9 mouse cellular contexts compared by ENCODE assay signal in genomic region chr1:59668871-59669270, GRCm38 (mm10). TPM values are rescaled to one million over a fixed set of nuclear protein-coding genes. Genes with fewer than 3 reads are reported as not detected.
DNase-seq lines count a peak whose midpoint lies in the region; ATAC-seq and TF ChIP-seq lines count a peak whose summit lies in the region.
"Had no signal": no experiment of that assay in that cellular context is flagged by ENCODE, and none has a peak within 500 bp of the region (broad histone marks: within the 10 kb centered on the region; RNA-seq: fewer than 3 reads in every experiment).

No protein-coding gene starts in this region.

- peak overlapping the region; percentile 87 for H3K4me2 ChIP-seq in forebrain, embryonic 13.5 days
- no peak overlapping the region for H3K4me2 ChIP-seq in forebrain, postnatal 0 days (ENCODE audit: low read depth)
- H3K4me2 ChIP-seq in midbrain, embryonic 11.5 days = peak overlapping the region; percentile 84; the same call in 1 of the 2 replicates
- H3K4me2 ChIP-seq in midbrain, embryonic 15.5 days = no peak overlapping the region; the same call in 1 of the 2 replicates
- 0 out of 2 replicates have a peak overlapping the region, but pooled peaks have one; percentile 10 for H3K4me2 ChIP-seq in limb, embryonic 15.5 days
- no peak overlapping the region; the same call in 1 of the 2 replicates for H3K4me2 ChIP-seq in lung, postnatal 0 days (replicated peaks; ENCODE audit: low read depth, low read length)

- H3K27ac ChIP-seq in forebrain, embryonic 13.5 days = no peak overlapping the region
- H3K27ac ChIP-seq in forebrain, postnatal 0 days (ENCODE audit: low read depth, low read length) = no peak overlapping the region
- H3K27ac ChIP-seq in midbrain, embryonic 11.5 days (ENCODE audit: low read depth, low read length) = no peak overlapping the region
- no peak overlapping the region for H3K27ac ChIP-seq in midbrain, embryonic 15.5 days
- no peak overlapping the region for H3K27ac ChIP-seq in limb, embryonic 15.5 days
- H3K27ac ChIP-seq in lung, postnatal 0 days (ENCODE audit: low read length) = no peak overlapping the region

- no peak overlapping the region for H3K9ac ChIP-seq in forebrain, embryonic 13.5 days
- no peak overlapping the region for H3K9ac ChIP-seq in forebrain, postnatal 0 days
- H3K9ac ChIP-seq in midbrain, embryonic 11.5 days (ENCODE audit: low read length) = no peak overlapping the region
- H3K9ac ChIP-seq in midbrain, embryonic 15.5 days = no peak overlapping the region
- no peak overlapping the region for H3K9ac ChIP-seq in limb, embryonic 15.5 days
- H3K9ac ChIP-seq in lung, postnatal 0 days (replicated peaks; ENCODE audit: low read depth) = no peak overlapping the region

- no peak for DNase-seq in forebrain, postnatal 0 days
- DNase-seq in midbrain, embryonic 11.5 days (ENCODE audit: low spot score, missing footprints) = no peak
- DNase-seq in thymus, postnatal 36 days = no peak
- DNase-seq in heart, postnatal 25 days (ENCODE audit: low spot score) = no peak
- no peak for DNase-seq in lung, postnatal 0 days (ENCODE audit: low spot score)
- DNase-seq: lung, adult 2 months had no signal

- TF ChIP-seq EP300 in lung, postnatal 0 days (IDR thresholded peaks at IDR 0.05) = no peak

- peaks cover 26% of the 10 kb centered on the region for H3K4me1 ChIP-seq in forebrain, embryonic 13.5 days
- peaks cover 5% of the 10 kb centered on the region; the same call in 1 of the 2 replicates for H3K4me1 ChIP-seq in forebrain, postnatal 0 days (ENCODE audit: insufficient read depth)
- peaks cover 10% of the 10 kb centered on the region for H3K4me1 ChIP-seq in midbrain, embryonic 11.5 days (ENCODE audit: control insufficient read depth, insufficient read depth, low read length)
- peaks cover 27% of the 10 kb centered on the region for H3K4me1 ChIP-seq in midbrain, embryonic 15.5 days
- H3K4me1 ChIP-seq in limb, embryonic 15.5 days = peaks cover 8% of the 10 kb centered on the region
- peaks cover 11% of the 10 kb centered on the region; the same call in 1 of the 2 replicates for H3K4me1 ChIP-seq in lung, postnatal 0 days (ENCODE audit: insufficient read depth, low read depth, low read length)

- H3K27me3 ChIP-seq in forebrain, embryonic 13.5 days = no peaks in the 10 kb centered on the region
- H3K27me3 ChIP-seq in forebrain, postnatal 0 days (ENCODE audit: insufficient read depth, low read length) = no peaks in the 10 kb centered on the region
- H3K27me3 ChIP-seq in midbrain, embryonic 11.5 days (ENCODE audit: control insufficient read depth, insufficient read depth, low read length) = no peaks in the 10 kb centered on the region
- no peaks in the 10 kb centered on the region for H3K27me3 ChIP-seq in midbrain, embryonic 15.5 days (replicated peaks)
- H3K27me3 ChIP-seq in limb, embryonic 15.5 days = no peaks in the 10 kb centered on the region
- no peaks in the 10 kb centered on the region for H3K27me3 ChIP-seq in lung, postnatal 0 days (replicated peaks; ENCODE audit: insufficient read depth, low read length)

- no peak overlapping the region for H3K4me3 ChIP-seq in forebrain, embryonic 13.5 days
- no peak overlapping the region for H3K4me3 ChIP-seq in forebrain, postnatal 0 days (ENCODE audit: low read depth, low read length)
- H3K4me3 ChIP-seq in midbrain, embryonic 11.5 days (ENCODE audit: low read depth, low read length) = no peak overlapping the region
- H3K4me3 ChIP-seq in midbrain, embryonic 15.5 days = no peak overlapping the region
- H3K4me3 ChIP-seq in limb, embryonic 15.5 days = no peak overlapping the region
- no peak overlapping the region for H3K4me3 ChIP-seq in lung, postnatal 0 days (ENCODE audit: low read depth, low read length)

- no peaks in the 10 kb centered on the region for H3K9me3 ChIP-seq in forebrain, embryonic 13.5 days (replicated peaks)
- no peaks in the 10 kb centered on the region for H3K9me3 ChIP-seq in forebrain, postnatal 0 days (ENCODE audit: low read length)
- H3K9me3 ChIP-seq in midbrain, embryonic 11.5 days (ENCODE audit: control insufficient read depth, low read length) = no peaks in the 10 kb centered on the region
- no peaks in the 10 kb centered on the region for H3K9me3 ChIP-seq in midbrain, embryonic 15.5 days
- no peaks in the 10 kb centered on the region for H3K9me3 ChIP-seq in limb, embryonic 15.5 days
- no peaks in the 10 kb centered on the region for H3K9me3 ChIP-seq in lung, postnatal 0 days (ENCODE audit: low read length)

- 0 out of 2 replicates have a peak, but pooled peaks cover 3% of the 10 kb centered on the region for H3K36me3 ChIP-seq in forebrain, embryonic 13.5 days (ENCODE audit: poor library complexity, severe bottlenecking)
- H3K36me3 ChIP-seq in forebrain, postnatal 0 days (ENCODE audit: insufficient read depth) = no peaks in the 10 kb centered on the region
- no peaks in the 10 kb centered on the region for H3K36me3 ChIP-seq in midbrain, embryonic 11.5 days (ENCODE audit: control insufficient read depth, insufficient read depth, low read length)
- H3K36me3 ChIP-seq in midbrain, embryonic 15.5 days (replicated peaks) = no peaks in the 10 kb centered on the region
- H3K36me3 ChIP-seq in limb, embryonic 15.5 days = no peaks in the 10 kb centered on the region
- no peaks in the 10 kb centered on the region for H3K36me3 ChIP-seq in lung, postnatal 0 days (ENCODE audit: insufficient read depth, low read length)

- intact Hi-C loops in heart, postnatal 25 days (cut with DNase I) = no loop called here

- WGBS in forebrain, embryonic 13.5 days = 82% methylated on average over 2 of the region's 2 CpGs
- 82% methylated on average over 2 of the region's 2 CpGs for WGBS in forebrain, postnatal 0 days
- 86% methylated on average over 2 of the region's 2 CpGs for WGBS in midbrain, embryonic 11.5 days
- 83% methylated on average over 2 of the region's 2 CpGs for WGBS in midbrain, embryonic 15.5 days
- 89% methylated on average over 2 of the region's 2 CpGs for WGBS in limb, embryonic 15.5 days
- WGBS in lung, postnatal 0 days = 82% methylated on average over 2 of the region's 2 CpGs

- ATAC-seq in forebrain, embryonic 13.5 days = no peak
- ATAC-seq in forebrain, postnatal 0 days = no peak
- no peak for ATAC-seq in midbrain, embryonic 11.5 days (ENCODE audit: low FRiP score)
- no peak for ATAC-seq in midbrain, embryonic 15.5 days (replicated peaks)
- no peak for ATAC-seq in limb, embryonic 15.5 days (ENCODE audit: insufficient number of reproducible peaks, low FRiP score, low TSS enrichment, low read depth)
- ATAC-seq in lung, postnatal 0 days = no peak

- TF ChIP-seq CTCF in forebrain, postnatal 0 days (IDR thresholded peaks at IDR 0.05; ENCODE audit: low read depth) = no peak
- TF ChIP-seq CTCF in lung, postnatal 0 days (IDR thresholded peaks at IDR 0.05) = no peak

RNA-seq across cellular contexts. Expression of gene Sumo1, which starts 1.8 kb away (rescaled TPM):
- polyA plus RNA-seq in forebrain, embryonic 13.5 days (2015; fragmentation: Nextera tagmentation; extraction: Ambion mirVana) = 523 and 549 TPM in 2 replicates
- 172 and 182 TPM in 2 replicates for total RNA-seq in forebrain, postnatal 0 days (2014; rRNA removed)
- 369 and 428 TPM in 2 replicates for polyA plus RNA-seq in forebrain, postnatal 0 days (2015; fragmentation: Nextera tagmentation; extraction: Ambion mirVana)
- 603 and 652 TPM in 2 replicates for polyA plus RNA-seq in midbrain, embryonic 11.5 days (2014; fragmentation: Nextera tagmentation; extraction: Ambion mirVana)
- polyA plus RNA-seq in midbrain, embryonic 15.5 days (2015; fragmentation: Nextera tagmentation; extraction: Ambion mirVana) = 311 and 328 TPM in 2 replicates
- polyA plus RNA-seq in limb, embryonic 15.5 days (2015; fragmentation: Nextera tagmentation; extraction: Ambion mirVana) = 328 and 365 TPM in 2 replicates
- 10 to 100 TPM; 58.5 to 59.6 TPM for total RNA-seq in heart, postnatal 25 days (2021)
- polyA plus RNA-seq in lung, postnatal 0 days (2015; fragmentation: Nextera tagmentation; extraction: Ambion mirVana) = 257 and 273 TPM in 2 replicates

RNA-seq across cellular contexts. Expression of gene Nop58, which starts 15.9 kb away (rescaled TPM):
- polyA plus RNA-seq in forebrain, embryonic 13.5 days (2015; fragmentation: Nextera tagmentation; extraction: Ambion mirVana) = 226 and 246 TPM in 2 replicates
- total RNA-seq in forebrain, postnatal 0 days (2014; rRNA removed) = 79.6 and 91.1 TPM in 2 replicates
- polyA plus RNA-seq in forebrain, postnatal 0 days (2015; fragmentation: Nextera tagmentation; extraction: Ambion mirVana) = 106 and 143 TPM in 2 replicates
- 262 and 327 TPM in 2 replicates for polyA plus RNA-seq in midbrain, embryonic 11.5 days (2014; fragmentation: Nextera tagmentation; extraction: Ambion mirVana)
- polyA plus RNA-seq in midbrain, embryonic 15.5 days (2015; fragmentation: Nextera tagmentation; extraction: Ambion mirVana) = 133 and 136 TPM in 2 replicates
- polyA plus RNA-seq in limb, embryonic 15.5 days (2015; fragmentation: Nextera tagmentation; extraction: Ambion mirVana) = 216 and 225 TPM in 2 replicates
- 10 to 100 TPM; 26.9 to 29.6 TPM for total RNA-seq in heart, postnatal 25 days (2021)
- 55.9 and 66.4 TPM in 2 replicates for polyA plus RNA-seq in lung, postnatal 0 days (2015; fragmentation: Nextera tagmentation; extraction: Ambion mirVana)

Comparison
In these comparisons a context has a peak if more than half of its experiments do, and no peak if none do; other contexts are left out.
1. H3K4me2 ChIP-seq: peak in forebrain, embryonic 13.5 days (single experiment), midbrain, embryonic 11.5 days (single experiment) and limb, embryonic 15.5 days (single experiment); none in forebrain, postnatal 0 days (single experiment), midbrain, embryonic 15.5 days (single experiment) and lung, postnatal 0 days (single experiment).